Mouse (Mus musculus): ENCODE measurements around the gene Aunip.

DNA sequence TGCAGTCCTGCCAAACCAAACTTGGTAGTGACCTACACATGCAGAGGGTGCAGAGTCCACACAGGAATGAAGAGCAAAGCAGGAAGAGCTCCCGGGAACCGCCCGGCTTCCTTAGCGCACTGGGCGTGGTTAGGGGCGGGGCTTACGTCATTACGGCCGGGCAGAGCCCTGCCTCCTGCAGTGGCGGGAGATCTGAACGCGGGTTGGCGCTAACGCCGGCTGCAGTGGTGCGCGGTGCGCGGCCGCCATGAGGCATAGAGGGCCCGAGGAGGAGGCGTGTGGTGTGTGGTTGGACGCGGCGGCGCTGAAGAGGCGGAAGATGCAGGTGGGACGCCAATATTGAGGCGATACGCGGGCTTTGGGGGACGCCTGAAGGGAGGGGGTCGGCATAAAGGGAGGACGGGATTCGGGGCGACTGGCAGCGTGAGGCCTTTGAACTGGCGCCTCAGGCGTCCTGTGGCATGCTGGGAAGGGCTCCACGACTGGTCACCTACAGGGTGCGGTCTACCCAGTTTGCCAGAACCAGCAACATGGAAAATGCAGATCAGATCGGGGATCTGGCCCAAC is at the start of gene Aunip:
- no peak for TF ChIP-seq CTCF (IDR thresholded peaks at IDR 0.05; ENCODE audit: low read depth, low read length)
- no peak for TF ChIP-seq TAL1 (conservative IDR thresholded peaks at IDR 0.05; ENCODE audit: low read depth, low read length)
- no peak for TF ChIP-seq POLR2AphosphoS5 (IDR thresholded peaks at IDR 0.05; ENCODE audit: insufficient replicate concordance, low read depth, low read length)
- no peak for TF ChIP-seq GATA1 (IDR thresholded peaks at IDR 0.05; ENCODE audit: borderline replicate concordance, low read length)
- no peak for TF ChIP-seq GATA2 (IDR thresholded peaks at IDR 0.05; ENCODE audit: borderline replicate concordance, low read depth, low read length)

Measured in G1E (cell line).